Mouse (Mus musculus) erythroblast, embryonic 14.5 days (primary cell): ENCODE measurements around the gene Hsf2bp. TPM values are rescaled to one million over a fixed set of nuclear protein-coding genes. Genes with fewer than 3 reads are reported as not detected.

Source experiments
- H3K27me3 ChIP-seq: 2 replicates; pipeline ENCODE4 v1.6.1; 2012; ENCODE audit warnings: inconsistent platforms; ENCODE audit not compliant: control insufficient read depth
- H3K36me3 ChIP-seq: 2 replicates; pipeline ENCODE4 v1.6.1; 2012; ENCODE audit warnings: mild to moderate bottlenecking, inconsistent platforms; ENCODE audit not compliant: control insufficient read depth
- H3K4me1 ChIP-seq: 2 replicates; pipeline ENCODE4 v1.6.1; 2012; ENCODE audit warnings: inconsistent platforms; ENCODE audit not compliant: control insufficient read depth
- H3K4me3 ChIP-seq: replicated peaks from 2 replicates; pipeline ENCODE3; 2012; ENCODE audit warnings: moderate library complexity, mild to moderate bottlenecking, inconsistent platforms
- H3K9me3 ChIP-seq: 2 replicates; pipeline ENCODE4 v1.6.1; 2012; ENCODE audit warnings: low read length, inconsistent platforms, mixed read lengths; ENCODE audit not compliant: control insufficient read depth
- GATA1 ChIP-seq: IDR thresholded peaks from 2 replicates; pipeline ENCODE4 v1.6.1; 2012; ENCODE audit warnings: low read length, inconsistent platforms, mixed read lengths
- TAL1 ChIP-seq: IDR thresholded peaks from 3 replicates; pipeline ENCODE4 v1.6.1; 2012; ENCODE audit warnings: low read length, inconsistent platforms, mixed read lengths
- polyA plus RNA-seq: library from polyadenylated mRNA; stranded (reverse); fragments of >175 nt; gene quantifications from 2 replicates; pipeline ENCODE4 v1.2.3, GENCODE M21; 2012

Gene Hsf2bp
- polyA plus RNA-seq, 1 experiment, result not detected

GRCm38 (mm10) chr17:31962930-31963329 lies 73.2 kb downstream of the Hsf2bp start:
- Histone ChIP-seq H3K27me3 (no peaks in the 10 kb centered on the region), H3K4me1 (no peaks in the 10 kb centered on the region), H3K4me3 (no peak overlapping the region), H3K9me3 (no peaks in the 10 kb centered on the region), H3K36me3 (no peaks in the 10 kb centered on the region)
- TF ChIP-seq GATA1, result no peak
- no peak for TF ChIP-seq TAL1

GRCm38 (mm10) chr17:31962281-31962680 lies 73.9 kb downstream of the Hsf2bp start:
- Histone ChIP-seq H3K4me1 (no peaks in the 10 kb centered on the region), H3K9me3 (no peaks in the 10 kb centered on the region), H3K4me3 (no peak overlapping the region), H3K36me3 (no peaks in the 10 kb centered on the region), H3K27me3 (no peaks in the 10 kb centered on the region)
- no peak for TF ChIP-seq GATA1
- no peak for TF ChIP-seq TAL1

- Histone ChIP-seq H3K4me3 (no peak overlapping the region), H3K27me3 (no peaks in the 10 kb centered on the region)
- TF ChIP-seq GATA1, result no peak
- no peak for TF ChIP-seq TAL1
These were observed 81.5 kb downstream of the Hsf2bp start for GRCm38 (mm10) chr17:31954551-31955140.

GRCm38 (mm10) chr17:31949076-31949475 lies 87.1 kb downstream of the Hsf2bp start:
- Histone ChIP-seq H3K4me1 (no peaks in the 10 kb centered on the region; the same call in 1 of the 2 replicates), H3K4me3 (no peak overlapping the region), H3K36me3 (no peaks in the 10 kb centered on the region), H3K27me3 (no peaks in the 10 kb centered on the region), H3K9me3 (no peaks in the 10 kb centered on the region)
- TF ChIP-seq TAL1 (no peak), GATA1 (no peak)

More at GRCm38 (mm10) chr17:31954551-31955140, 81.5 kb downstream of the Hsf2bp start:
- Histone ChIP-seq H3K36me3 (no peaks in the 10 kb centered on the region), H3K4me1 (no peaks in the 10 kb centered on the region), H3K9me3 (no peaks in the 10 kb centered on the region)

- H3K4me3 ChIP-seq, result no peak overlapping the region
- no peaks in the 10 kb centered on the region for H3K27me3 ChIP-seq
- no peaks in the 10 kb centered on the region for H3K9me3 ChIP-seq
- H3K36me3 ChIP-seq, result no peaks in the 10 kb centered on the region
- TF ChIP-seq GATA1 (no peak), TAL1 (no peak)
- H3K4me1 ChIP-seq, result no peaks in the 10 kb centered on the region; the same call in 1 of the 2 replicates
These were observed 89.7 kb downstream of the Hsf2bp start for GRCm38 (mm10) chr17:31946436-31946835.

- no peak overlapping the region for H3K4me3 ChIP-seq
- TF ChIP-seq TAL1, result no peak
- no peak for TF ChIP-seq GATA1
- H3K4me1 ChIP-seq, result no peaks in the 10 kb centered on the region; the same call in 1 of the 2 replicates
- H3K36me3 ChIP-seq, result no peaks in the 10 kb centered on the region
- no peaks in the 10 kb centered on the region for H3K9me3 ChIP-seq
- no peaks in the 10 kb centered on the region for H3K27me3 ChIP-seq
These were observed 92.1 kb downstream of the Hsf2bp start for GRCm38 (mm10) chr17:31943881-31944539.

- Histone ChIP-seq H3K36me3 (no peaks in the 10 kb centered on the region), H3K4me3 (no peak overlapping the region), H3K4me1 (peaks cover 3% of the 10 kb centered on the region; the same call in 1 of the 2 replicates), H3K27me3 (no peaks in the 10 kb centered on the region), H3K9me3 (no peaks in the 10 kb centered on the region)
- TF ChIP-seq GATA1 (no peak), TAL1 (no peak)
These were observed 94.5 kb downstream of the Hsf2bp start for GRCm38 (mm10) chr17:31941616-31942015.

- TF ChIP-seq GATA1 (no peak), TAL1 (no peak)
- H3K4me3 ChIP-seq, result no peak overlapping the region
- peaks cover 3% of the 10 kb centered on the region; the same call in 1 of the 2 replicates for H3K4me1 ChIP-seq
- no peaks in the 10 kb centered on the region for H3K9me3 ChIP-seq
- H3K36me3 ChIP-seq, result no peaks in the 10 kb centered on the region
- no peaks in the 10 kb centered on the region for H3K27me3 ChIP-seq
These were observed 95.5 kb downstream of the Hsf2bp start for GRCm38 (mm10) chr17:31940607-31941006.

GRCm38 (mm10) chr17:31939292-31940060 lies 96.7 kb downstream of the Hsf2bp start:
- Histone ChIP-seq H3K4me1 (peaks cover 3% of the 10 kb centered on the region; the same call in 1 of the 2 replicates), H3K27me3 (no peaks in the 10 kb centered on the region), H3K36me3 (no peaks in the 10 kb centered on the region), H3K9me3 (no peaks in the 10 kb centered on the region), H3K4me3 (no peak overlapping the region)
- TF ChIP-seq TAL1 (no peak), GATA1 (no peak)
